Mouse (Mus musculus) heart, adult 2 months (tissue): ENCODE data around the gene Cerkl. TPM values are rescaled to one million over a fixed set of nuclear protein-coding genes. Genes with fewer than 3 reads are reported as not detected.

Experiments
- DNase-seq, 2 experiments: peaks; one replicate each; pipeline ENCODE4 v3.0.0; 2021
- H3K27ac ChIP-seq: fragments of 200-600 bp; 2 replicates; pipeline ENCODE4 v1.8.1; 2022
- H3K27me3 ChIP-seq: fragments of 200-500 bp; 2 replicates; pipeline ENCODE4 v1.6.1; 2012; ENCODE audit warnings: mild to moderate bottlenecking, low read length, inconsistent platforms, mixed read lengths; ENCODE audit not compliant: control insufficient read depth, insufficient read depth
- H3K36me3 ChIP-seq: fragments of 200-500 bp; 2 replicates; pipeline ENCODE4 v1.6.1; 2012; ENCODE audit warnings: low read length, inconsistent platforms; ENCODE audit not compliant: control insufficient read depth, insufficient read depth
- H3K4me1 ChIP-seq: fragments of 200-500 bp; 2 replicates; pipeline ENCODE4 v1.6.1; 2011; ENCODE audit warnings: low read length; ENCODE audit not compliant: control insufficient read depth, insufficient read depth
- H3K4me3 ChIP-seq: fragments of 200-600 bp; 2 replicates; pipeline ENCODE4 v1.8.1; 2022
- H3K79me2 ChIP-seq: fragments of 200-500 bp; replicated peaks from 2 replicates; pipeline ENCODE4 v1.6.1; 2012; ENCODE audit warnings: mild to moderate bottlenecking, inconsistent platforms, low read length, moderate library complexity, mixed read lengths; ENCODE audit not compliant: control insufficient read depth, insufficient read depth
- H3K9ac ChIP-seq: fragments of 200-500 bp; 2 replicates; pipeline ENCODE4 v1.6.1; 2012; ENCODE audit warnings: low read depth, mild to moderate bottlenecking, control low read depth, inconsistent platforms, low read length, mixed read lengths
- CTCF ChIP-seq: fragments of 200-600 bp; IDR thresholded peaks from 2 replicates; pipeline ENCODE4 v1.8.1; 2022; ENCODE audit warnings: antibody characterized with exemption, mild to moderate bottlenecking, moderate library complexity
- EP300 ChIP-seq: fragments of 200-500 bp; IDR thresholded peaks from 2 replicates; pipeline ENCODE4 v1.6.1; 2011; ENCODE audit warnings: low read depth, low read length, control low read depth; ENCODE audit not compliant: insufficient read depth
- POLR2A ChIP-seq: fragments of 200-500 bp; IDR thresholded peaks from 2 replicates; pipeline ENCODE4 v1.6.1; 2011; ENCODE audit warnings: mild to moderate bottlenecking, low read depth, low read length, control low read depth; ENCODE audit not compliant: insufficient read depth
- WGBS: fragments of 180-500 bp; shearing (Covaris S2); methylation state at CpG from one replicate; pipeline ENCODE4 v1.1.7; 2018; 5-methylcytosine and 5-hydroxymethylcytosine counted together
- intact Hi-C: fragments of 180-260 bp; cut with DNase I; formaldehyde crosslinking; loops from one replicate; pipeline ENCODE4 v1.15.1; 2025
- long read RNA-seq: library from polyadenylated mRNA; stranded (forward); transcript quantifications from one replicate; pipeline ENCODE4 v2.0.0, GENCODE M21; 2021
- polyA plus RNA-seq: library from polyadenylated mRNA; depleted of rRNA; stranded (reverse); fragments of >200 nt; gene quantifications from 2 replicates; pipeline ENCODE4 v1.2.3, GENCODE M21; 2012; rRNA removed
- total RNA-seq, 2 experiments: library from RNA; stranded (reverse); gene quantifications; 2 replicates each; pipeline ENCODE4 v1.2.3; 2021

The Cerkl gene
- under 1 TPM; 0.73 to 0.82 TPM for total RNA-seq
- polyA plus RNA-seq = 0.47 and 1.5 TPM in 2 replicates
- long read RNA-seq, partial matches to known transcripts = 0 of 1 reads
- long read RNA-seq, other reads (novel, unspliced or antisense) = 1 of 1 reads

- Histone ChIP-seq H3K27ac (no peak within 1 kb of the TSS), H3K4me3 (no peak within 1 kb of the TSS), H3K27me3 (peaks cover 14% of the 10 kb centered on the region), H3K36me3 (no peaks in the 10 kb centered on the region), H3K79me2 (no peaks in the 10 kb centered on the region), H3K4me1 (no peaks in the 10 kb centered on the region), H3K9ac (no peak within 1 kb of the TSS)
- WGBS = 2% methylated on average over 41 of the region's 42 CpGs
- TF ChIP-seq CTCF (no peak), POLR2A (no peak), EP300 (no peak)
- intact Hi-C loops = no loop called here
- DNase-seq = no peak
Observed at GRCm38 (mm10) chr2:79456575-79457349, at the start of gene Cerkl, which contains the start of gene Neurod1. Cerkl (minus strand) TSS chr2:79456785. Neurod1 (minus strand) TSS chr2:79456751.

DNA sequence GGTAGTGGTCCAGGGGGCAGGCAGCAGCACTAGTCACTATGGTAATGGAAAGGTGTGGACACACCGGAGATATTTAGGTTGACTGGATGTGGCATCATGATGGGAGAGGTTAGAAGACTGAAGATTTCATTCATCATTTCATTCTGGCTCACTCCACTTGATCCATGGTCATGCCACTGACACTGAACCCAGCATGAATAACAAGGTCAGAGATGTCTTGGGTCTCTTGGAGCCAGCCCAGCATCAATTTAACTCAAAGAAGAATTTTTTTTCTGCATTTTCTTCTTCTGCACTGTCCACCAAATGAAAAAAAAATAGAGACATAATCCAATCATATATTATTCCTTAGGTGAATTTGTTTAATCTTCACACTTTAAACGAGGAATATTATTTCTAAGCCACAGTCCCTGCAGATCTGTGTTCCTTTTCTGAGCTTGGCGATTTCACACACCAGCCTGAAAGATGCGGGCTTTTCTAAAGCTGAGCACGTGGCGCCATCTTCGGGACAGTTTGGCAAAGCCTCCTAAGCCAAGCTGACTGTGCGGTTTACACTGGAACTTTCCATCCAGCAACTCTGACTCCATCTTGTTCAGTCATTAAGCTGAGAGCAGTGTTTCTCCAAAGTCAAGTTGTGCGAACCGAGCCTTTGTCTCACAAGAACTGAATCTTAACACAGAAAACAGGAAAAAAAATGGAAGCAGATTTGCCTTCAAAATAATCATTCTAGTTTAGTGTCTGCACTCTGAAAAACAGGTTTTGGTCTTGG, 42.6 kb upstream of the Cerkl start:
- peak; percentile 39 to 65 for DNase-seq
- Histone ChIP-seq H3K36me3 (no peaks in the 10 kb centered on the region), H3K4me3 (no peak overlapping the region), H3K9ac (no peak overlapping the region), H3K27ac (no peak overlapping the region), H3K27me3 (no peaks in the 10 kb centered on the region), H3K4me1 (no peaks in the 10 kb centered on the region), H3K79me2 (no peaks in the 10 kb centered on the region)
- intact Hi-C loops = loop anchor here (1.0 to 5.0 kb wide), 3 partner anchors 127 to 1450 kb away; no protein-coding TSS in a partner anchor
- TF ChIP-seq EP300 (0 out of 2 replicates have a peak, but pooled peaks have one; percentile 45), POLR2A (no peak), CTCF (peak; percentile 79)
- WGBS = 22% methylated on average over 10 of the region's 10 CpGs

DNA sequence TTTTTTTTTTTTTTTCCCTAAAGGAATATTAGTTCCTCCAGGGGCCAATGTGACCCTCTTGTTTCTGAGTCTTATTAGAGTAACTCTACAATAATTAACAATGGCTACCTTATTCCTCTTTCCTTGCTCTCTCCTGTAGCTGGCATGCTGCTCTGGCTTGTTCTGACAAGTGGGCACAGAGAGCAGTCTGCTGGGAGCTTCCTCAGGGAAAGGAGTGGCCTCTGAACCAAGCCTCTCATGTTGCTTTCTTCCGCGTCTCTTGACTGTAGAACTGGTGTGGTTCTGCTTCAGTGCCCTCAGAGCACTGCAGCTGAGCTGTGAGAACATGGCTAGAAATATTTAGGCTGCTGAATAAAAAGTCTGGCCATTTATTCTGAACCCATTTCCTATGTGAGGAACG, 28.5 kb upstream of the Cerkl start:
- 75% methylated on average over 3 of the region's 3 CpGs for whole genome bisulfite sequencing
- DNase-seq = no peak
- no peaks in the 10 kb centered on the region for H3K36me3 ChIP-seq
- no peak overlapping the region for H3K9ac ChIP-seq
- no peak overlapping the region for H3K4me3 ChIP-seq
- no peak overlapping the region for H3K27ac ChIP-seq
- H3K4me1 ChIP-seq = no peaks in the 10 kb centered on the region
- TF ChIP-seq EP300 (no peak), CTCF (no peak), POLR2A (no peak)
- intact Hi-C loops = no loop called here
- no peaks in the 10 kb centered on the region for H3K27me3 ChIP-seq
- H3K79me2 ChIP-seq = no peaks in the 10 kb centered on the region

- Histone ChIP-seq H3K4me1 (no peaks in the 10 kb centered on the region), H3K79me2 (no peaks in the 10 kb centered on the region), H3K27ac (no peak overlapping the region), H3K27me3 (no peaks in the 10 kb centered on the region), H3K36me3 (no peaks in the 10 kb centered on the region), H3K4me3 (no peak overlapping the region), H3K9ac (no peak overlapping the region)
- intact Hi-C loops = no loop called here
- TF ChIP-seq POLR2A (no peak), EP300 (no peak), CTCF (no peak)
- 88% methylated on average over 2 of the region's 2 CpGs for WGBS
- DNase-seq = no peak
Observed at GRCm38 (mm10) chr2:79482511-79482910, 25.9 kb upstream of the Cerkl start.

- no peaks in the 10 kb centered on the region for H3K36me3 ChIP-seq
- 73% methylated on average over 4 of the region's 4 CpGs for WGBS
- H3K4me3 ChIP-seq = no peak overlapping the region
- H3K9ac ChIP-seq = no peak overlapping the region
- no peak overlapping the region for H3K27ac ChIP-seq
- no peaks in the 10 kb centered on the region for H3K79me2 ChIP-seq
- H3K4me1 ChIP-seq = no peaks in the 10 kb centered on the region
- intact Hi-C loops = no loop called here
- no peak for TF ChIP-seq CTCF
- no peak for TF ChIP-seq POLR2A
- no peak for TF ChIP-seq EP300
- no peak for DNase-seq
- H3K27me3 ChIP-seq = peaks cover 9% of the 10 kb centered on the region
Observed at GRCm38 (mm10) chr2:79462411-79462810, 5.8 kb upstream of the Cerkl start.

GRCm38 (mm10) chr2:79461861-79462260, 5.3 kb upstream of the Cerkl start:
- TF ChIP-seq EP300 (no peak), POLR2A (no peak), CTCF (no peak)
- H3K36me3 ChIP-seq = no peaks in the 10 kb centered on the region
- no peak overlapping the region for H3K9ac ChIP-seq
- intact Hi-C loops = no loop called here
- WGBS = 78% methylated on average over 2 of the region's 2 CpGs
- H3K27me3 ChIP-seq = peaks cover 9% of the 10 kb centered on the region
- no peaks in the 10 kb centered on the region for H3K79me2 ChIP-seq
- H3K4me3 ChIP-seq = no peak overlapping the region
- no peak overlapping the region for H3K27ac ChIP-seq
- no peak for DNase-seq
- H3K4me1 ChIP-seq = no peaks in the 10 kb centered on the region
